Mouse (Mus musculus) embryo, embryonic 10.5 days (tissue): ENCODE results near the gene Rgsl1.

Experiments
- DNase-seq: peaks from one replicate; pipeline ENCODE4 v3.0.0-alpha.2; 2015; ENCODE audit warnings: low spot score

The Rgsl1 gene

DNA sequence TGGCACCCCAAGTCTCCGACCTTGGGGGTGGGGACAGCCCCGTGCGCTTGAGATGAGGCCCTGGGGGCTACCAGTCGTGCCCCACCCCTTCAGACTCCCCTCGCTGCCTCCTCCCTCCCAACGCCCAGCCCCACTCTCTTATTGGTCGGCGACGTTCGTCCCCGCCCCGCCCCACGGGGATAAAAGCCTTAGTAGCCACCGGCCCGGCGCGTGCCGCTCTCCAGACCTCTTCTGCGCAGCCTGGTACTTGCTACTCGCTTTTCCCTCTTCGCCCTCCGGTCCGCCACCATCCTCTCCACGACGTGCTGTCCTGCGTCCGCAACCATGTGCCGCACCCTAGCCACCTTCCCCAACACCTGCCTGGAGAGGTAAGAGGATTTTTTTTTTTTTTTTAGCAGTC lies 103.8 kb downstream of the Rgsl1 start, which contains the start of gene Rgs16:
TSS of gene Rgs16 (plus strand) at position 205 of the 400 bp plus-strand sequence.
- peak; percentile 89 for DNase-seq

- no peak for DNase-seq
These were observed 104.4 kb downstream of the Rgsl1 start for GRCm38 (mm10) chr1:153739437-153740015.

GRCm38 (mm10) chr1:153737101-153738085 lies 106.5 kb downstream of the Rgsl1 start:
- DNase-seq, result peak; percentile 75

- DNase-seq, result no peak
These were observed 107.8 kb downstream of the Rgsl1 start for GRCm38 (mm10) chr1:153736096-153736495.

DNA sequence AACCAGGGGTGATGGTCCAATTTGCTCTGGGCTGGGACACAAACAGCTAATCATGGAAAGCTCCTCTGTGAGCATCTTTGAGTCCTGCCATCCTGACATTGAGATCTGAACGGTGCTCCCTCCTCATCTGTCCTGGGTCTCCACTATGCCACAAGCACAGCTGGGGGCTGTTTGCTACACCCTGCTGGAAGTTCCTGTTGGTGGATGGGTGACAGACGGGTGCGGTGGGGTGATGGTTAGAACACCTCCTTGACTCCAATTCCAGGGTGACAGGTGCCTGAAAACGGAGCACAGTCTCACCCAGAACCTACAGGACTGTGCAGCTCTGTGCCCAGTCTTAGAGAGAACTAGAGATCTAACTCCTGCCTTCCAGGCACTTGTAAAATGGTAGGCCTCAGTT lies 109.1 kb downstream of the Rgsl1 start:
- DNase-seq, result no peak

- DNase-seq, result no peak
These were observed 110.8 kb downstream of the Rgsl1 start for GRCm38 (mm10) chr1:153733181-153733580.

GRCm38 (mm10) chr1:153730671-153731070 lies 113.3 kb downstream of the Rgsl1 start:
- DNase-seq, result no peak

- DNase-seq, result no peak
These were observed 114.1 kb downstream of the Rgsl1 start for GRCm38 (mm10) chr1:153729806-153730205.
